Mouse (Mus musculus): Measurements from ENCODE around the gene Nlrc5.

Nlrc5 gene

DNA sequence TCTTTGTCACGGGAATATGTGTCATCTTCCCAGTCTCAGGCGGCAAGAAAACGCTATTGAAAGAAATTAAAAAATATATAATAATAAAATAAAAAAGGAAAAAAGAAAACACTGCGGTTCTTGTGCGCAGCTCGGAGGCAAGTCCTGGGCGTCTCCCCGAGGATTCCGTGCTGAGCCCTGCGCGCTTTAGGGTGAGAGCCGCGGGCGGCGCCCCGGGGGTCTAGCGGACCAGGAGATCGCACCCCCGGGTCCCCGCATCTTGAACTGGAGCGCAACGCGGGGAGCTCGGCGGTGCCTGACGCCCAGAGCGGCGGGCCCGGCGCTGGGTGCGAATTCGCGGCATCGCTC, 98.3 kb downstream of the Nlrc5 start:
- DNase-seq = no peak

DNA sequence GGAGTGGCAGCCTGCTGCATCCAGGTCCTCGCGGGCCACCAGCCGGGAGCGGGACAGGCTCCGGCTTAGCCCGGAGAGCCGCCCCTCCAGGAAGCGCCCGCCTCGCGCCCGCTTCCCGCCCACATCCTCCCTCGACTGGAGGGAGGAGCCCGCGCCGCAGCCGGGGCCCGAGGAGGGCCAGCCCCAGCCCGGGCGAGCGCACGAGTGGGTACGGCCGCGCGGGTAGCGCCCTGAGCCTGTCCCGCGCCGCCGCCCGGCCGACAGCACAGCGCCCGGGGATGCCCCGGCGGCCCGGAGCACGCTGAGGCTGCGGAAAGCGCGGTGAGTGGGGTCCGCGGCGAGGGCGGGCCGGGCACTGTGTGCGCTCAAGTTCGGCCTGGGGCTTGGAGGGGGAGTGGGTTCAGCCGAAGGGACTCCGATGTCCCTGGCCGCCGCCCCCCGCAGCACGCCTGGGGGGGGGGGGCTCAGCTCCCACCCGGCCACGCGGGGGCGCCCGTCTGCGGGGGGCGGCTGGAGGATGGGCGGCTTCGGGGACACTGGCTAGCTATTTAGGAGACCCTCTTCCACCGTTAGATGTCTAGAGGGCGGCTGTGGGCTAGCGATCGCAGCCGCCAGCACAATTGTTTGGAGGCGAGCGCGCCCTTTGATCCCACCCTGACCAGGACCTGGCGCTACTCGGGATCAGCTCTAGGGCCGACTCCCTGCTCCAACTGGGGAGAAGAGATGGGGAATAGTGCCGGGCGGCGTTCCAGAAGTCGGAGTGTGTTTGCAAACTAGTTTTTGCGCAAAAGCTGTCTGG, 98.9 kb downstream of the Nlrc5 start, which contains the start of gene Cpne2:
Gene Cpne2, plus strand, starts transcription at position 118 of the 799 bp plus-strand sequence.
- peak; percentile 5 for DNase-seq

DNA sequence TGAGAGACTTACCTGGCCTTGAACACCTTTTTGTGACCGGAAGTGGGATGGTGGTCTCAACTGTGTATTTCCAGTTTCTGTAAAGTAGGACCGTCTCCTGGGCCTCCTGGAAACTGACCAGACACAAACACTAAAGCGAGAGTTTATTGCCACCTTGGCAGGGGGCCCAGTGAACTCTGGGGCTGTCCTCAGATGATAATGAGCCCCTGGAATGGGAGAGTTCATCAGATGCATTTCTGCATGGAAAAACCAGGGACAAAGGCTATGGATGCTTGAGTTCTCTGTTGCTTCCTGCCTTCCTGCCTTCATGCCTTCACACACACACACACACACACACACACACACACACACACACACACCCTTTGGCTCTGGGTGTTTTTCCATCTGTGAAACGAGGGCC, 100.5 kb downstream of the Nlrc5 start:
- no peak for DNase-seq

DNA sequence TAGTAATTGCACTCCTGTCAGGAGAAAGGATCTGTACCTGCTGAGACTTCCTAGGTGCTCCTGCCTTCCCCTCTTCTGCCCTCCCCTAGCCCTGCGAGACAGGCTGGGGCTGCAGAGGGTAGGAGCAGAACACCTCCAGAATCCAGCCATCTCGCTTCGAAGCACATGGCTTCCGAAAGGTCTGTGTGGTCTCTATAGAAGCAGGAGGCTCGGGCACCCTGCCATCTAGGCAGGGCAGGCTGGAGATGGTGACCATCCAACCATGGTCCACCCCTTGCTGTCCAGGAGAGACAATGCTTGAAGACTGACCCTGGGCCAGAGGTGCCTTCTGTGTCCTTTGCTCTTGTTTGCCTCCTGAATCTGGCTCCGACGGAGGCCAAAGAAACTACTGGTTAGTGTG, 101.5 kb downstream of the Nlrc5 start:
- DNase-seq = no peak

DNA sequence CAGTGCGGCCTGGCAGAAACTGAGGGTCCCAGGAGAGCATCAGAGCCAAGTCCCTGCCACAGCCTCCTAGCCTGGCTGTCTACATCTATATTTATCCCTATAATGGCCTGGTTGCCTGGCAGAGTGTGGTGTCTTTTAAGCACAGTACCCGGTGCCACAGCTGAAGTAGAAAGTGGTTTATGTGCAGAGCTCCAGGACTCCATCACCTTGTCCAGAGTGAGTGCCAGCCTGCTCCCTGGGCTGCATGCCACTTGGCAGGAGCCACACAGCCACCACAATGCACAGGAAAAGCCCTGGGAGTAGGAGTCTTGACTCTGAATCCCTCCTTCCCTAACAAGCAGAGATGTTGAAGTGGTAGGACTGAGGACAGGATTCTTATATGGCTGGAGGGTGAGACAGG, 103.3 kb downstream of the Nlrc5 start:
- DNase-seq = no peak

DNA sequence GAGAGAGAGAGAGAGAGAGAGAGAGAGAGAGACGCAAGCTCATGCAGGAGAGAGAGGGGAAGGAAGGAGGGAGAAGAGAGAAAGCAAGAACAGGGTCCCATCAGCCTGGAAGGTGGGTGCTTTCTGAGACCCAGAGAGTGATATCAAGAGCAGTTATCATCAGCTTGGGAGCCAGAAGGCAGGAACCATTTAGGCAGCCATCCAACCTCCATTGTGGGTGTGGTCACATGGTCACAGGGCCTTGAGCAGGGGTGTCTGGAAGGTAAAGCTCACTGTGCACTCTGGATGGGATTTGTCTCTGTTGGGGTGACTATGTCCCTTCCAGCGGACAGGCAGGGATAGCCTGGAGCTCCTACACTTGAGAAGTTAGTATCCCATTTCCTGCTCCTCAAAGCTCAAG, 105.9 kb downstream of the Nlrc5 start:
- DNase-seq = no peak

DNA sequence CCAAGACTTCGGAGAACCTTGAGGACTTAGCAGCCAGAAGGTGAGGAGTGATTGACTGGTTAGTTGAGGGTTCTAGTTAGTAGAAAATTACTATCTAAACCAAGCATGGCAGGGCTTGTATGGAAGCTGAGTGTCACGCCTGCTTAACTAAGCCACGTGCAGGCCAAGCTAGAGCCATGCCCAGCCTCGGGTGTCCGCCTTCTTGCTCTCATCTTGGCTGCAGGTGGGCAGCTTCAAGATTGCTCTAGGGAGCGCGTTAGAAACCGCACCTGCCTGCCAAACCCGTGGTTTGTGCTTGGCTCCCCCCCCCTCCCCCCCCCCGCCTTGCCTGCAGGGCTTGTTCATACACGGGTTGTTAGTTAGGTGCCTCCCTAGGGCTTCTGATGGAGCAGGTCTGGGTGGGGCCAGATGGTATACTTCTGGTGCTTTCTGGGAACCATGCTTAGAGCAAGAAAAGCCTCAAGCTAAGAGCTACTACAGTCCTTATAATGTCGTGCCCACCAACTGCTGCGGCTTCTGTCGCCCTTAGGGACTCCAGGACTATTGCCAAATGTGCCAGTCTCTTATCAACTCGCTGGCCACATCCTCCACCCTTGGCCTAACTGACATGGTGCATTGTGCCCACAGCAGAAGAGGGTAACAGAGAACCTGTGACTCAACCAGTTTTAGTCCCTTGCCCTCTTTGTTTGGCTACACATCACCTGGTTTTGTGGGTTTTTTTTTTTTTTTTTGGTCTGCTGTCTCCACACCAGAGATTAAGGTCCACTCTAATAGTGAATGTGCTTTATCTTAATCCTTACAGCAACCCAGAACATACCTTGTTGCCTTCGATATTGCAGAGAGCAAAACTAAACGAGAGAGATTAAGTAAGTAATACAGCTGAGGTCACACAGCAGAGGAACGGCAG, 107.0 kb downstream of the Nlrc5 start:
- no peak for DNase-seq

DNA sequence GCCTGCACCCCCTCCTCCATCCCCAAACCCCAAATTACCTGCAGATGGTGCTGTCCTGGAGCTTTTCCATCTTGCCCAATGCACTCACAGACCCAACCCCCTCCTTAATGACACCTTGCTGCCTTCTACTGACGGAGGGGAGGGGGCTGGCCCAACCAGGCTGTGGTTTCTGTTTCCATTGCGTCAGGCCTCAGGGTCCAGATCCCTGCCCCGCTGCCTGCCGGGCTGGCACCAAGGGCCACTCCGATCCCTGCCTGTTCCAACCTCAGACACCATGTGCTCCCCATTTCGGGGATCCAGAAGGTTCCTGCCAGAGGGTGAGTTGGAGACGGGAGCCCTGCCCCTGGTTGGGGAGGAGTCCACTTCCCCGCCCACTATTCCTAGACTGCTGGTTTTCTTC, 109.8 kb downstream of the Nlrc5 start:
- no peak for DNase-seq

DNA sequence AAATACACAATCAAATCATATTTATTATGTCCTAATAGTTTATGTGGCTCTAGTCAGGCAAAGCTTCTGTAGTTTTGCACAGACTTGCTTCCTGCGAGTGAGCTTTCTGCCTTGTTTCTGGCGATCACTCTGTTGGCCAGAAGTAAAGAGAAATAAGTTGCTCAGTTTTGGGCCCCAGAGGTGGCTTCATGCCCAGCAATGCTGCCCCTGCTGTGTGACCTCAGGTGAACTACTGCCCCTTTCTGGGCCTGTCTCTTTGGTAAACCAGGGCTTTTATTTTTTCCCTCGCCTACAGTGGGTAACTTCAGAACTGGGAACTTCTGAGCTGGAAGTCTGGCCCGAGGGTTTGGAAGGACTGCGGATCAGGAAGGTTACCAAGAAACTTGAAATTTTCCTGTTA, 114.9 kb downstream of the Nlrc5 start:
- no peak for DNase-seq

DNA sequence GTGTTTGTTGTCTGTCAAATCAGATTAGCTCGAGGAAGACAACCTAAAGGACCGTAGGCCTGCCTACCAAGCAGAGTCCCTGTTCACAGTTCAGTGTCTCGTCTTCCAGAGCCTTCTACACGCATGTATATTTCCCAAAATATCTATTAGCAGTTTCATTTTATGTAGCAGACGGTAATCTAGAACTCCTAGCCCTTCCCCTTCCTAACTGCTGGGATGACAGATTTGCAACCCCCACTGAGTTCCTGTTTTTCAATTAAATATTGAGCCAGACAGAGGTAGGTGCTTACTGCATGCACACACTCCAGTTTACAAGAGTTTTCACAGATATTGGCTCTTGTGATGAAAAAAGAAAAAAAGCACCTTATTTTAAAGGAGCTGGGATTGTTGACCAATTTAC, 115.3 kb downstream of the Nlrc5 start:
- DNase-seq = no peak

DNA sequence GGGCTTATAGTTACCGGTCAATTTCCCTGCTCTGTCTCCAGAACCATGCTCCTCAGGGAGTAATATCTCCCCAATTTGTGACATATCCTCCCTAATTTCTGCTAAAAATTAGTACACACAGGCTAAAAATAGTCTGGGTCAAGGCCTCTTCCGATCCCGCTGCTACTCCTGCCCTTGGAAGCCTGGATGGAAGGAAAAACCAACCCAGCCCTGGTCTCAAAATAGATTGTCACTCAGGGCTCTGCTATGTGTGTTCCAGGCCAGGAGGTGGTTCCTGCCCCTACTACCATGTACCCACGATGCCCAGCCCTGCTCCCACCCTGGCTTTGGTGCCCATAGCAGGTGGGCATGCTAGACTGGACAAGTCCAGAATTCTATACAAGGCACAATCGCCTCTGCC, 115.8 kb downstream of the Nlrc5 start:
- DNase-seq = no peak

DNA sequence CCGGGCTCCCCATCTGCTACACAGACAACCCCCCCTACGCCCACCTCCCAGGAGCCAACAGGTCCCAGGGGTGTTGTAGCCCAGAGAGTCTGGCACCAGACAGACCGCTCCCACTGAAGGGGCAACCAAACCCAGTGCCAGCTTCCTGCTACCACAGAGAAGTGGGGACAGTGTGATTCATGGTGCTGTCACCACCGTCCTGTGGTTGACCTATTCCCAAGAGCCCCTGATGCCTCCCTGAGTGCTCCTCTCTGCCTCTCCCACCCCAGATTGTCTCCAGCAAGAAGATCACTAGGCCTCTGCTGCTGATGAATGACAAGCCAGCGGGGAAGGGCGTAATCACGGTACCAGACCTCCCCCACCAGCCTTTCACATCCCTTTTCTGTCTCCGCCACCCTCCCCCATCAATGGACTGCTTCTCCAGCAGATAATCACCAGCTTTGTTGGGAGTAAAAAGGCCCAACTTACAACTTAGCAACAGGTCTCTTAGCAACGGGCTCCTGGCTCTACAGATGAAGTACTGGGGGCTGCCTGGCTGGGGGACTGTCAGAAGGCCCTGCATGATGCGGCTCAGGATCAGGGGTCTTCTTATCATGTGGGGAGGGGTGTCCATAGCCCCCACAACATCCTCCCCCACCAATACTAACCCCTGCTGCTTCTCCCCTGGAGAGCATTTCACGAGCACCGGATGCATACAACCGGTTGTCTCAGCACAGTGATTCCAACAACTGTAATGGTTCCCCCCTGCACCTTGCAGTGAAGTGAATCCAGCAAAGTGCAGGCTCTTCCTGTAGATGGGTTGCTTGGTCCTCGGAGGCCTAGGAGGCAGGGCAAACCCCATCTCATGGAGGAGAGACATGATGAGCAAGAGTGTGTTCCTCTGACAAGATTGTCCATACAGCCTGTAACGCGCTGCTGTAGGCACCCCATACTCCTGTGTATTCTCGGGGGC, 117.6 kb downstream of the Nlrc5 start:
- DNase-seq = no peak

DNA sequence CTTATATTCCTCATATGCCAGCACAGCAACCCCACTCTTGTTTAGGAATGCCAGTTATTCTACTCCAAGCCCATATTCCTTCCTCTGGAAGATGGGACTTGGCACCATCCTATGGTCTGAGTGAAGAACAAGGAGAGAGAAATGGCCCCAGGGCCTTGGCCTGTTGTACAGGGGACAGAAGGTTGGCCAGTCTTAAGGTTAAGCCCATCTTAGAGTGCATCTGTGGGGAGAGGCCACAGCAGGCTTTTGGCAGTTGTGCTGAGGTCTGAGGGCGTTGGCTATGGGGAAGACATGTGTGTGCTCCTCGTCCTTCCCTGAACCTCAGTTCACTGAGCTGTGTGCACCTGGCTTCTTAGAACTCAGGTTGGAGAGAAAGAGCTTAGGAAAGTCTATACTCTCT, 118.5 kb downstream of the Nlrc5 start:
- no peak for DNase-seq

DNA sequence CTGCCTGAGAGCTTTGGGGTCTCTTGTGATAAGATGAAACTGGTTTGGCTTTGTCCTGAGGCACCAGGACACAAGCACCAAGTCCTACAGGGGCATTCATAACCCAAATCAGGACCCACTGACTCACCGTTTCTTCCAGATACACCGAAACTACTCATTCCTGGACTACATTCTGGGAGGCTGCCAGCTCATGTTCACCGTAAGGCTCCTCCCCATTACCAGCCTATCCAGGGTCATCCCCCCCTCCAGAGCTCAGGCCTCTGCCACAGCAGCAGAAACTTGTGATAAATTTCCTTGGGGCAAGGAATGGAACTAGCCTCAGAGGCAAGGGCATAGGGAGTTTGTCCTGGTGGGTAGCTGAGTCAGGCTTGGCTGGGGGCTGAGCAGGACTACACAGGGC, 123.1 kb downstream of the Nlrc5 start:
- no peak for DNase-seq

DNA sequence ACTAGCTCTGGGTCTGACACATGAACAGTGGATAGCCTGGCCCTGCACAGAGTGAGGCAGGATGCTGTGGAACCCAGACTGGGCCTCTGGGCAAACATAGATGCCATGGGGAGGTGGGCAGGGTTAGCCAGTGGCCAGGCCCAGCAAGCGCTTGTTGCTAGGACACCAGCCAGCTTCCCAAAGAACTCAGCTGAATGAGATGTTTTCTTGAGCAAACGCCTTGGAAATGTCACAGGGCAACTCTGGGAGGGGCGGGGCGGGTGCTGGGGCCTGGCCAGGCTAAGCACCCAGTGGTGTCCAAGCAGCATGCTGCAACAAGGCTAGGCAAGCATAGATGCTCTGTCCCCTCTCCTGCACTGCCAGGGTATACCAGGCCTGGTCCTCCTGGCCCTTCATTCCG, 127.1 kb downstream of the Nlrc5 start:
- DNase-seq = no peak

DNA sequence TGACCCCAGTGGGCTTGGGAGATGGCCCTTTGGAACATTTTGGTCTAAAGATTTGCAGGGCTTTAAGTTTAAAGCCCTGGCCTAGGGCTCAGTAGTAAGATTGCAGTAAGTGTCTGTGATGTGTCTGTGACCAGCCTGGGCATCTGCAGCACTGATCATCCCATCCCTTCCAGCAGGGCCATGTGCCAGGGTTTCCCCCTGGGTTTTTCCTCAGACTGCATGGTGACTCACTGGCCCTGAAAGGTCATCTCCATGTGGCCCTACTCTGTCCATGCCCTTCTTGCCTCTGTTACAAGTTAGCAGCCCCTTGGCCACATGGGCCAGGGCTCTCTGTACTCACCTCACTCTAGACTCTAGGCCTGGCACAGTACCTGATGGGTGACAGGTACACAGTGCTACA, 130.3 kb downstream of the Nlrc5 start:
- DNase-seq = no peak

DNA sequence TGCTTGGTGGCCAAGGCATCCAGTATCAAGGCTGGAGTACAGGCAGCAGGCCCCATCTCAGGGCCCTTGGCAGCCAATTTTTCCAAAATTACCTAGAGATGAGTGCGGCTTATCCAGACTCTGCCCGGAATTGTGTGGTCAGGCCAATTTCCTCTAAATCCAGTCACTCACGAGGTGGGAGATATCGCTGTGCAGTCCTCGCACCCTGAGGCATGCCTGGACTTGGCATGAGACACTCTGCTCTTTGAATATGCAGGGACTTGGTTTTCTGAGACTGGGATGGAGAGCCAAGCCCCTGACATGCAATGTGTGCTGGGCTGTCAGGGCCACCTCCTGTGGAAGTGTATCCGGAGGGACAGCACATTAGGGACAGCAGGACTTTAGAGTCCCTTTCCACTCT, 131.9 kb downstream of the Nlrc5 start:
- no peak for DNase-seq

DNA sequence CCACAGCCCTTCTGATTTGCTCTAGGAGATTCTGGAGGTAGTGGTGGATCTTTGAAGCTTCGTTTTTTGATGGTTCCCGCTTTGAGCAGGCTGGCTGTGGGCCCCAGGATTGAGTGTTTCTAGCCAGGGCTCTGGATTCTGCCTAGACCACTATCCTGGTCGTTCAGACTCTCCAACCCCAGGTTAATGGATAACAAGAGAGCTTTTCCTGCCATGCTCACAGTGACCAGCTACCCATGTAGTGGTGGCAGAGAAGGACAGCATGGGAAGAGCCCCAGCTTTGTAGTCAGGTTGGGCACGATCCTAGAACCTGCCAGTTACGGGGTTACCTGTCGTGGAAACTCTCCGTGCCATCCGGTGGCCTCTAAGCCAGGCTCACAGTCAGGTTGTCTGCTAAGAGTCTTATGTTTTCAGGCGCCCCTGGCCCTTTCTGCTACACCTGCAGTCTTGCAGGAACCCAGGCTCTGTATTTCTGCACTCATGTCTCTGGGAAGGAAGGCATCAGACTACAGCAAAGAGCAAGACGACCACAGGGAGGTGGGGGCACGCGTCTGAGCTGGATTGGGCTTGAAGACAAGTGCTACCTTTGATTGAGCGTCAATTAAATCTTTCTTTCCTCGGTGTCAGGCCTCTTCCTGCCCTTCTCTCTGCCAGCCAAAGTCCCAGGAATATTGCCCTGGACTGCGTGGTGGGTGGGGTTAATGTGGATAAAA, 132.4 kb downstream of the Nlrc5 start:
- no peak for DNase-seq

DNA sequence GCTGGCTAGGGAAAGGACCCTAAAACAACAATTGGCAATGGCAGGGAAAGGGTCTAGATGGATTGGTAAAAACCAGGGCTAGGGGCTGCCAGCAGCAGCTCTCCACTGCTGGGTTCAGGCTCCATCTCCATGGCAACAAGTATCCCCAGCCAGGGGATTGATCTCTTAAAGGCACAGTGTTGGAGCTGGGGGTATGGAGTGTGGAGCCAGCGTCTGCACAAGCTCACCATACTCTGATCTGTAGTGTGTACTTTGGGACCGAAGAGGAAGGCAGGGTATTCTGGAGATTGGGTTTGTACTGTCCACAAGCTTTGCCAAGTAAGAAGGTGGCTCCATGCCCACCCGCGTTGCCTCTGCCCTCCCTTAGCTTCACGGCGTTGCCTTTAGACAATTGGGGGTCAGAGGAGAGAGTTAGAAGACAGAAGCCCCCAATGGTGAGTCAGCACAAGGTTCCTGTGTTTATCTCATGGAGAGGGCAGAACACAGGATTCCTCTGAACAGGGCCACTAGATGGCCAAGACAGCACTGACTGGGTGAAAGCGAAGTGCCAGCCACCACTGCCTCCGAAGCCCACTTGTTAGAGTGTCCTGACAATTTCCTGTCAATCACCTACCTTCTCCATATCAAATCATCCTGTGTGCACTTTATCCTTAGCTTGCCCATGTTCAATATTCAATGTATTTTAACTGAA, 133.1 kb downstream of the Nlrc5 start:
- no peak for DNase-seq

DNA sequence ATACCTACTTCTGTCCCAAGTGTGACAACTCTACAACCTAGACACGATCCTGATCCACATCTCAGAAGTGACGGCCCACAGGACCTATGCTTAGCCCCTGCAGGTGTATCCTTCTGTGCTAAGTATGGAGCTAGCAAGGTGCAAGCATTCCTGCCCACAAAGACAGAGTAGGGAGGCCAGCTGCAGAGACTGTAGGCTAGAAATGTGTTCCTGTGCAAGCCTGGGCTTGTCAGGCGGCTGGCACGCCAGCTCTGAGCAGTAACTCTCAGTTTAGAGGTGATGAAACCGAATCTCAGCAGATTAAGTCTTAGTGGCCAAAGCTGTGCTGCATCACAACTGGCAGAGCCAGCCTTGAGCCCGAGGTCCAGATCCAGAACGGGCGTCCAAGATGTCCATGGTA, 133.9 kb downstream of the Nlrc5 start:
- no peak for DNase-seq

DNA sequence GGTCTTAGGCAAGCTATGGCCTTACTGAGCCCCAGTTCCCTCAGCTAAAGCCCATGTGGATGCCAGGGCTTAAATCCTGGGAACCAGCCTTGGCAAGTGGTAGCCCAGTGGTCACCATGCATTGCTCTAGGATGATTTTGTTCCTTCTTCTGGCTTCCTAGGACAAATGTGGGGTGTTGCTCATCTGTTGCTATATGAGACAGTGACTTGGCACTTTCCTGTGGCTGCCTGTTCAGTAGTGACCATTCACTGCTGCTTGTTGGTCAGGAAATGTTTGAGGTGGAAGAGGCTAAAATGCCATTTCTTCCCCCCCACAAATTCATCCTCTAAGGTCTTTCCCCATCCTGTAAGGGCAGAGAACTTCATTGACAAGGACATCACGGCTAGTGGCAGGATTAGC, 135.3 kb downstream of the Nlrc5 start:
- no peak for DNase-seq

DNA sequence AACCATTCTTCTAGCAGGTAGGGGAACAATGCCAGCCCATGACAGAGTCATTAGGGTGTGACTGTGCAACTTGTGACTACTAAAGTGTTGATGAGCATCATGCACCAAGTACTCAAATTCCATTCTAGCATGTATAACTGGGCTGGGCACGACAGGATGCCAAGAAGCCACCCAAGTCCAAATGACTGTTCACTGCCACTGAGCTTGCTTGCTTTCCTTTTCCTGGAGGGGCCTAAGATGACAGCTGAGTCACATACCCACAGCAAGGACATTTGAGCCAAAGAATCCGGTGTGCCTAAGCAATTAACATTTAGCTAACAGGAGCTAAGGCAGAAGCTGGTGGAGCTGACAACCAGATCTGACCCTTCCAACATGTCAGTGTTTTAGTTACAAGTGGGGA, 137.7 kb downstream of the Nlrc5 start:
- no peak for DNase-seq

Measured in cerebellum, adult 11 months (tissue).